Mouse (Mus musculus): Measurements from ENCODE around the gene Nfatc2.
A peak's percentile ranks its signal among the peaks of the same experiment; 100 is the strongest.

Nfatc2 gene

DNA sequence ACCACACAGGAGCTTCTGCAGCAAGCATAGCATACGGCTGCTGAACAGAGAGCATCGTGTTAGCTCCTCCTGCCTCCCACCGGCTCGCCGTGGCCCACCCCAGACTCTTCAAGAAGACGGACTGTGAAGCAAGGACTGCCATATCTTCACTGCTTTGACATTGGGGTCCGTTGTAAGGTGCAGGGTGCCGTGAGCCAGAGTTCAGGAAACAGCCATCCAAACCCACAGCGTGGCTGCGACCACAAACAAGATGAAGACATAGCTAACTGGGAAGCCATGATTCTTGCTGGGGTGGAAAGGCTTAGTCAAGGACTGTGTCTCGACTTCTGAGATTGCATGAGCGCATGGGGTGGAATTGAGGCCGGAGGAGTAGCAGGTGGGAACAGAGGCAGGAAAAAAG is 111.5 kb downstream of the Nfatc2 start:
- no peak for DNase-seq (ENCODE audit: low spot score in 2 of 2)

- DNase-seq (ENCODE audit: low spot score in 2 of 2): peak in 1 of 2 experiments; percentile 31
These were observed 113.1 kb downstream of the Nfatc2 start for GRCm38 (mm10) chr2:168488158-168488925.

DNA sequence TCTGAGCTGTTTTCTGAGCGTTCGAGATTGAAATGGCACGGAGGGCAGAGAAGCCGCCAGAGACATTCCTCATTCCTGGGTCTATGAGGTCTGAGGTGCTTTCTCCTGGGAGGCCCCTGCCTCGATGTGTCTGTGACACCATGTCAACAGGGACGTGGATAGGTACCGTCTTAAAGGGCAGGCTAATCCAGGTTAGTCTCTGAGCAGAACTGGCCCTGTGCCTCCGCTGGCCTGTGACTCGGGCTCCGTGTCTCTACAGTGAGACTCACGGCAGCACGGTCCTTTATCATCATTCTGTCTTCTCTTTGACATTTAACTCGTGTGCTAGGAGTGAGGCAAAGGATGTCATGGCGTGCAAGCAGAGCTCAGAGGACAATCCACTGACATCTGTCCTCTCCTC is 120.3 kb downstream of the Nfatc2 start:
- DNase-seq (ENCODE audit: low spot score in 2 of 2): no peak

- no peak for DNase-seq (ENCODE audit: low spot score in 2 of 2)
These were observed 120.8 kb downstream of the Nfatc2 start for GRCm38 (mm10) chr2:168480692-168481091.

- DNase-seq (ENCODE audit: low spot score in 2 of 2): no peak
These were observed 121.5 kb downstream of the Nfatc2 start for GRCm38 (mm10) chr2:168479930-168480329.

GRCm38 (mm10) chr2:168478431-168478830 is 123.0 kb downstream of the Nfatc2 start:
- DNase-seq (ENCODE audit: low spot score in 2 of 2): no peak

DNA sequence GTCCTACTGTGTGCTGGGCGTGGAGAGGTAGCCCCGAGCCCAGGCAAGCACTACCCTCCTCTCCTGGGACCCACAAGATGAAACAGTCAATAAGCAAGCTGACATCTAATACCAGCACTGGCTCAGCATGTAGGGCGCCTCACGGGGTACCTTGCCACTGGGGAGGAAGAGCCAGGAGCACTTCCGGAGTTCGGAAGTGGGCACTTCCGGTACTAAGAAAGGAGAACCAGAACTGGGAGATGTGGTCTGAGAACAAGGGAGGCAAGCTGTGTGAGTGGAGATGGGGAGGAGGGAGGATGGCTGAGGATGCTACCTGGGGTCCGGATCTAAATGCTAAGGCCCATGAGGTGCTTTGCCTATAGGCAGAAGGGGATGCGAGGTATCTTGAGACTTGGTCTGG is 128.0 kb downstream of the Nfatc2 start:
- peak in 1 of 2 experiments; percentile 27 for DNase-seq (ENCODE audit: low spot score in 2 of 2)

GRCm38 (mm10) chr2:168472899-168473298 is 128.6 kb downstream of the Nfatc2 start:
- DNase-seq (ENCODE audit: low spot score in 2 of 2): peak; percentile 75 to 83

GRCm38 (mm10) chr2:168469032-168469431 is 132.4 kb downstream of the Nfatc2 start:
- DNase-seq (ENCODE audit: low spot score in 2 of 2): peak; percentile 43 to 71

GRCm38 (mm10) chr2:168467166-168467565 is 134.3 kb downstream of the Nfatc2 start:
- no peak for DNase-seq (ENCODE audit: low spot score in 2 of 2)

DNA sequence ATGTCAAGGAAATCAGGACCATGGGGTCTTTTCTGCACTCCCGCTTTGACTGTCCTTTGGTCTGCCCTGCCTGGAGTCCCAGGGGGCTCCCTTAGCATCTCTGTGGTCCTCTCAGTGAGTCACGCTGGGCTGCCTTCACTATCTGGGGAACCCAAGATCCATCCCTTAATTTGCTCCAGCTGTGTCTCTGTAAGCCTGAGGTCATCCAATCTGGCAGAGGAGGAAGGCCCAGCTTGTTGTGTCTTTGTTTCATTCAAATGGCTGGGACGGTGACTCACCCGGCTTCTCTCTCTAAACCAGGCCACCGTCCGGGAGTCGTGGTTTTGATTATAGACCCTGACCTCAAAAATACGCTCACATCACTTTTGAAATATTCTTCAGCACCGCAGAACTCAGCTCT is 135.4 kb downstream of the Nfatc2 start:
- DNase-seq (ENCODE audit: low spot score in 2 of 2): no peak

DNA sequence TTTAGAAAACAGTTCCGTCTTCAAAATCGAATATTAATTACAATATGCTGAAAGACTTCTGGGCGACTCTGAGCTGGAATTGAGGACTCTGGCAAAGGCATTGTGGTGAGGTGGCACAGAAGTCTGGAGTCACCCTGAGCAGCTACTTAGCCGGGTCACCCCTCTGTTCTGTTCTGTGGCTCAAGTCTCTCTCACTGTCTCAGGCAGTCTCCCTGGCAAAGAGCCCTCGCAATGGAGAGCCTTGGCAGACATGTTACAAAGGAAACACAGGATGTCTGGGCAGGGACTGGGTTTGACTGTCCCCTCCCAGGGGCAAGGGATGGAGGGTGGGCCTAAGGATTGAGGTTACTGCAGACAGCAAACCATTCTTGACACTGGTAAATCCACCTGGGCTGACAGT is 135.8 kb downstream of the Nfatc2 start:
- DNase-seq (ENCODE audit: low spot score in 2 of 2): no peak

DNA sequence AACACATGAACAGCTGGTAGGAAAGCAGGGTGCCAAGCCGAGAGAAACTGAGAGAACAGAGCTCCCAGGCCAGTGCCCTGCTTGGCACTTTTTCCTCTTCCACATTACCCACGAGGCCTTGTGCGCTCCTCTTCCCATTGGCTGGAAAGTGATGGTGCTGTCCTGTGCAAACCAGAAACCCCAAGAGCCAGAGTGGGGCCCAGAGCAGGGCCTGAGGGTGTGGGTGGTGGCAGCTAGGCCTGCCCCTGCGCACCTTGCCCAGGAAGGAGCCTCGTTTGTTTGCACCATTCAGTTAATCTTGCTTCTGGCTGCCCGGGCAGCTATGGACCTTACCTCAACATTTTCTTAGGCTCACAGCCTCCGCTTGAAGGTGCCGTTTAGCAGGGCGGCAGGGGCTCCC is 139.6 kb downstream of the Nfatc2 start:
- DNase-seq (ENCODE audit: low spot score in 2 of 2): no peak

DNA sequence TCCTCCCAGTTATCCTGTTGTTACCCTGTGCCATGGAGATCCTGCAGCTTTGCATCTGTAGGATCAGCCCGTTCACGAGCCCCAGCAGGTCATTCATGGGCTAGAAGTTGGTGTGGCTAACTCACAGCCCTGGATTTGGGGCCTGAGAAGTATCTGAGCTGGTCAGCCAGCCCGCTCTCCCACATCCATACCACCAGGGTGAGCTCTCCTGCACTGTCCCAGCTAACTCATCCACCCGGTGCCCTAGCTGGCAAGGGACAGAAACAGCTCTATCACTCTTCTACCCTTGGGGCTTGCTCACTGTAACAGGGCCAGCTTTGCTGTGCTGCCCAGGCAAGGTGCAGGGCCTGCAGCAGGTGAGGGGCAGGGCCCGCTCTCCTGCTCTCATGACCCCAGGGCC is 141.8 kb downstream of the Nfatc2 start:
- DNase-seq (ENCODE audit: low spot score in 2 of 2): no peak

DNA sequence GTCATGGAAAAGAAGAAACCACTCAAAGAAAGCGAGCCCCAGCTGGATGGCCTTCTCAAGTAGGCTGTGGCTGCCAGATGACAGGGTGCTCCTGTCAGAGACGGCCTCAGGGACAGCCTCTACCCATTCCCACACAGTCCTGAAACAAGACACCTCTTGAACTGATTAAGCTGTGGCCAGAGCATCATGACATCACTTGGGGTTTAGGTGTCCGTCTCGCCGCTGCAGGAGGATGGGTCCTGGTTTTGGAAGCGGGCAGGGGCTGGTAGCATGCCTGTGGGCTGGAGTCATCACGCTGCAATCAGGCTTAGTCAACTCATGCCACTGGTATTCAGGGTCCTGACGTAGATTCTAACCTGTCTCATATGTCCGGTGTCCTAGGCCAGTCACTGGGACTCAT is 142.9 kb downstream of the Nfatc2 start:
- no peak for DNase-seq (ENCODE audit: low spot score in 2 of 2)

DNA sequence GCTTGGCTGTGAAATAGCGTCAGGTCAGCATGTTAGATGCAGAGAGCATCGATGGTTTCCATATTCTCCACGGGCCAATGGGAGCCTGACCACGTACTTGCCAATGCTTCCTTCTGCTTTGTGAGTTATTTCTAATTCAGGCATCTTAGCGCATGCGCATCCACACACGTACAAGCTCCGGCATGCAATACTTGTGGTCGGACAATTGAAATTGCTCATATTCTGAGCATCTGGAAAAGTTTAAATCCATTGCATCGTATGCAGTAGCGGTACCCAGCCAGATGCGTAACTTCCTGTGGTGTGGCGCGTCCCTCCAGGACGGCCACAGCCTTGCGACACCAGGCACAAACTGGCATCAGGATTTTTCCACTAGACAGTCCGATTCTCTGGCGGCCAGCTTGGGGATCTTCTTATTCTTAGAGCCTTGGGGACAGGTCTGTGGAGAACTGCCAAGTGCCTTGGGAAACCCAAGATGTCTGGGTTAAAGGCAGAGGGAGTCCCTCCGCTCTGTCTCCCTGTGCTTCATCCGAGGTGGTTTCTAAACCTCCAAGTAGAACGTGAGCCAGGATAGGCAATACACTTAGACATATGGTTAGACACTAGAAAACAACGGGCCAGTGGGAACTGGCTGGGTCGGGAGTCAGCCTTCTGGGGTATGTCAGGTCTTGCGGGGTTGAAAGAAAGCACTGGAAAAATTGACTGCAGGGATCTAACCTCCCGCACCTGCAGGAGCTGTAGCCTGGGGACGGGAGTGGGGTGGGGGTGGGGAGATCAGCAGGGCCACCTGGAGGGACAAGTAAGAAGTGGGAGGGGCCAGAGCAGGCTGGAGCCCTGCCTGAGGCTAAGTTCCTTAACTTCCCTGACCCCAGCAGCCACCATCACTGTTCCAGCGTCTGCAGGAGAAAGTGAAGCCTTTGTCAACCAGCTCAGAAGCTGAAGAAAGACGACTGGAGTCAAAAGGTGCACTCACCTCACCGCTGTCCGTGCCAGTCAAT is 149.4 kb downstream of the Nfatc2 start:
- no peak for DNase-seq (ENCODE audit: low spot score in 2 of 2)

- DNase-seq (ENCODE audit: low spot score in 2 of 2): peak in 1 of 2 experiments; percentile 49
These were observed 150.5 kb downstream of the Nfatc2 start for GRCm38 (mm10) chr2:168450977-168451376.

GRCm38 (mm10) chr2:168448054-168448453 is 153.4 kb downstream of the Nfatc2 start:
- no peak for DNase-seq (ENCODE audit: low spot score in 2 of 2)

GRCm38 (mm10) chr2:168447601-168448000 is 153.9 kb downstream of the Nfatc2 start:
- no peak for DNase-seq (ENCODE audit: low spot score in 2 of 2)

DNA sequence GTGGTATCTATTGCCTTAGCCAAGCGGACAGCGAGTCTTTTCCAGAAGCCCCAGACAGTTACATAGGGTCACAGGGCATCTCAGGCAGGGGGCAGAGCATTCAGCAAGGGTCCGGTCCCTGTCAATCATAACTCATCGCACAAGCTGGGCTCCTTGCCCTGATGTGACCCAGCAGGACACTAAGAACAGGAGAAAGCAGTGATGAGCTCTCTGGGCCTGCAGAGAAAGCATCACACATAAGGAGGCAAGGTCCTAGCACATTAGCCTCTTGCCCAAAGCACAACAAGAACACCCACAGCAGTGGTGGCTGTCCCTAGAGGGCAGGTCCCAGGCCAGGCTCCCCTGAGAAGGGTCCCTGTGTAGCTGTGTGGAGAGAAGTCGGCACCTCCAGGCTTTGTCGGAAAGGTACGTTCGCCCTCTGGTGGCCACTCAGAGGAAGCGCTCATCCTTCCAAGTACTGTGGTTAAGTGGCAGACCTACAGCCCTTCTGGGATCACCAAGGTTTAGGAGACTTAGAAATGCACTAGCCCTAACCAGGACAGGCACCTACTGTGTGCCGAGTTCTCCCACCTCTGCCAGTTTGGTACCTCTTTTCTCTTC is 156.1 kb downstream of the Nfatc2 start:
- peak; percentile 29 to 80 for DNase-seq (ENCODE audit: low spot score in 2 of 2)

DNA sequence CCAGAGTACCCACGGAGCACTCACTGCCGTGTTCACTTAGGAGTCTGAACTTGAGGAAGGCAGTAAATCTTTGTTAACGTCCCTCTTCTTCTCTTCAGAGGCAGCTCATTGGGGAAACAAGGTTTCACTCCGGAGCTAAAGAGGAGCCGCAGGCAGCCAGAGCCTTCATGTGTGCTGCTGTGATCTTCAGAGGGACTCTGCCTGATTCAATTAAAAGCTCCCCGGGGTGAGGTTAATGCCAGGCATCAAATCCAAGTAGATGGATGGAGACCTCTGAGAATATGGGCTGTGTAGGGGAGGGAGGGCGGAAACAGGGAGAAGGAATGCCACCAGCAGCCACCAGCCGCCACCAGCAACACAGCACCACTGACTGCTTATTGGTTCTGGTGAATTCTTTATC is 157.3 kb downstream of the Nfatc2 start:
- DNase-seq (ENCODE audit: low spot score in 2 of 2): no peak

GRCm38 (mm10) chr2:168441494-168441893 is 160.0 kb downstream of the Nfatc2 start:
- no peak for DNase-seq (ENCODE audit: low spot score in 2 of 2)

Data from thymus, postnatal 10 days (tissue).